Mouse (Mus musculus) C2C12 (cell line): ENCODE measurements around the gene Prrt4.

Experiments used
- CEBPB ChIP-seq: IDR thresholded peaks from one replicate; pipeline ENCODE4 v1.6.1; 2011; ENCODE audit warnings: low read depth, mild to moderate bottlenecking, control low read depth, moderate library complexity
- CTCF ChIP-seq: IDR thresholded peaks from one replicate; pipeline ENCODE4 v1.5.1; 2011; ENCODE audit not compliant: control insufficient read depth, insufficient read depth, insufficient read length
- FOSL1 ChIP-seq: IDR thresholded peaks from one replicate; pipeline ENCODE4 v1.8.0; 2011; ENCODE audit warnings: mild to moderate bottlenecking, low read length; ENCODE audit not compliant: poor library complexity, insufficient read depth, severe bottlenecking
- MAX ChIP-seq: IDR thresholded peaks from one replicate; pipeline ENCODE4 v1.6.1; 2011; ENCODE audit warnings: mild to moderate bottlenecking, control low read depth
- MYOD1 ChIP-seq: IDR thresholded peaks from one replicate; pipeline ENCODE4 v1.6.1; 2011; ENCODE audit warnings: low read depth; ENCODE audit not compliant: control insufficient read depth, insufficient read length
- MYOG ChIP-seq: IDR thresholded peaks from one replicate; pipeline ENCODE4 v1.6.1; 2011; ENCODE audit not compliant: control insufficient read depth, insufficient read length; ENCODE audit errors: extremely low read depth
- USF1 ChIP-seq: IDR thresholded peaks from one replicate; pipeline ENCODE4 v1.6.1; 2011; ENCODE audit warnings: low read depth, mild to moderate bottlenecking, control low read depth, moderate library complexity

DNA sequence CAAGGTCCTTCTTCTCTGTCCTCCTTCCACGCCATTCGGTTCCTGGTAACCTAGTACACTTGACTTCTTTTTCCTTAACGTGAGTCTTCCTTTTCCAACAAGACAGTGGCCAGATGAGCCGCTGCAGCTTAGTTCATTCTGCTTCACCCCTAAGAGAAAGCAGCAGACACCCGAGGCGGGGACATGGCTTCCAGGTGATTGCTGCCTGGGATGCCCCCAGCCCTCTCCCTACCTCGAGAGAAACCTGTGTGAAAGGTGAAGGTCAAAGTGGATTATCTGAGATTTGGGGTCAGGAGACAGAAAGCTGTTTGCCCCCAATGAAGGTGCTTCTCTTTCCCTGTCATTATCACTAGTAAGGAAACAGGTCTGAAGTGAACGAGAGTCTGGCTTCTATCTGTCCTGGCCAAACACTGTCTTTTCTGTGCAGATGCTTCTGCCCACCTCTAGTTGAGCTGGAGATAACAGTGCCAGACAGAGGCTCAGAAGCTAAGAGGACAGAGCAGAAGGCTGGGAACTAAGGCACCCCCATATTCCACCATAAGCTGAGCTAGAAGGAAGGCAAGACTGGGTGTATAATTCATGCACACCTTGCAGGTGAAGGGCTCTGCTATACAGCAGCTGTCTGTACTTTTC is 20.0 kb upstream of the Prrt4 start:
- TF ChIP-seq CTCF (no peak), MAX (no peak), FOSL1 (no peak), MYOD1 (no peak), MYOG (no peak), USF1 (no peak), CEBPB (no peak)
